Mouse (Mus musculus): ENCODE measurements around the gene Golga7b.

Gene Golga7b

GRCm38 (mm10) chr19:42293216-42293615, 45.8 kb downstream of the Golga7b start:
- DNase-seq (ENCODE audit: extremely low read depth, low read depth): no peak

GRCm38 (mm10) chr19:42303210-42303813, 55.9 kb downstream of the Golga7b start:
- DNase-seq (ENCODE audit: extremely low read depth, low read depth): no peak

- no peak for DNase-seq (ENCODE audit: extremely low read depth, low read depth)
These were observed 57.1 kb downstream of the Golga7b start for GRCm38 (mm10) chr19:42304506-42304905.

- DNase-seq (ENCODE audit: extremely low read depth, low read depth): peak; percentile 60
These were observed 58.4 kb downstream of the Golga7b start for GRCm38 (mm10) chr19:42305746-42306145.

- DNase-seq (ENCODE audit: extremely low read depth, low read depth): peak; percentile 10
These were observed 58.8 kb downstream of the Golga7b start for GRCm38 (mm10) chr19:42306202-42306601.

GRCm38 (mm10) chr19:42307019-42307418, 59.6 kb downstream of the Golga7b start:
- DNase-seq (ENCODE audit: extremely low read depth, low read depth): peak; percentile 20

- DNase-seq (ENCODE audit: extremely low read depth, low read depth): peak; percentile 52
These were observed 61.6 kb downstream of the Golga7b start for GRCm38 (mm10) chr19:42308931-42309330.

- DNase-seq (ENCODE audit: extremely low read depth, low read depth): peak; percentile 53
These were observed 64.0 kb downstream of the Golga7b start for GRCm38 (mm10) chr19:42311332-42311731.

GRCm38 (mm10) chr19:42312191-42312590, 64.8 kb downstream of the Golga7b start:
- DNase-seq (ENCODE audit: extremely low read depth, low read depth): no peak

GRCm38 (mm10) chr19:42315070-42315679, 67.8 kb downstream of the Golga7b start:
- DNase-seq (ENCODE audit: extremely low read depth, low read depth): no peak

GRCm38 (mm10) chr19:42315914-42316313, 68.5 kb downstream of the Golga7b start:
- DNase-seq (ENCODE audit: extremely low read depth, low read depth): peak; percentile 44

GRCm38 (mm10) chr19:42316525-42316924, 69.2 kb downstream of the Golga7b start:
- DNase-seq (ENCODE audit: extremely low read depth, low read depth): no peak

GRCm38 (mm10) chr19:42316998-42317397, 69.6 kb downstream of the Golga7b start:
- DNase-seq (ENCODE audit: extremely low read depth, low read depth): no peak

- DNase-seq (ENCODE audit: extremely low read depth, low read depth): no peak
These were observed 70.5 kb downstream of the Golga7b start for GRCm38 (mm10) chr19:42317648-42318425.

All from MEL-GATA-1-ER (cell line).